Mouse (Mus musculus): ENCODE measurements around the gene Slc6a1.

The Slc6a1 gene

GRCm38 (mm10) chr6:114282469-114283277 lies at the start of gene Slc6a1:
TSS of gene Slc6a1 (plus strand) at chr6:114282635.
- in situ Hi-C loops (cut with MboI, MseI), result no loop called here

DNA sequence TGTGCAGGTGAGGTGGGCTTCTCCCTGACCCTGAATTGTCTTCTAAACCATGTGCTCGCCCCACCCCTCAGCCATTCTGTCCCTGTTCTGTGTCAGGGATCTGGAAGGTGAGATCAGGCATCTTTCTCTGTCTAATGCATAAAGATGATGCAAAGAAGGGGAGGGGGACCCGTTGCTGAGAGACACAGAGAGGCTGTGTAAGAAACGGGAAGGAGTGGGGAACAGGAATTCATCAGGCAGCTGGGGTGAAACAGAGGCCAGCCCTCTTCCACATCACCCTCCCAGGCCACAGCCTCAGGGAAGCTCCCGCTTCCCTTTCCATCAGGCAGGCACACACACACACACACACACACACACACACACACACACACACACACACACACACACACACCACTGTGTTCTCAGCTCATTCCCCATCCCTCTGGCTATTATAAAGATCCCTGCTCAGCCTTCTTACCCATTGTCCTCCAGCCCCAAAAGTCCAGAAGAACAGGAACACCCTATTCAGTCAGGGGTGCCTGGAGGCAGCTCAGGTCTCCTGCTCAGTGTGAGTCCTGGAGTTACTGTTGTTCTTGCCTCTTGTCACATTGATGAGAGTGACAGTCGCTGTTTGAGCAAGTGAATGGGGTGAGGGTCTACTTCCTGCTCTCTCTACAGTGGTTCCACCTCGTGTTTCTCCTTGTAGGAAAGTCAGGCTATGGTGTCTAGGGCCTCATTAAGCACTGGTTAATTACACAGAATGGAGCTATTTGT lies 43.4 kb upstream of the Slc6a1 start:
- in situ Hi-C loops (cut with MboI, MseI), result loop anchor here (10.0 to 25.0 kb wide), 2 partner anchors 244 to 1923 kb away; no protein-coding TSS in a partner anchor

DNA sequence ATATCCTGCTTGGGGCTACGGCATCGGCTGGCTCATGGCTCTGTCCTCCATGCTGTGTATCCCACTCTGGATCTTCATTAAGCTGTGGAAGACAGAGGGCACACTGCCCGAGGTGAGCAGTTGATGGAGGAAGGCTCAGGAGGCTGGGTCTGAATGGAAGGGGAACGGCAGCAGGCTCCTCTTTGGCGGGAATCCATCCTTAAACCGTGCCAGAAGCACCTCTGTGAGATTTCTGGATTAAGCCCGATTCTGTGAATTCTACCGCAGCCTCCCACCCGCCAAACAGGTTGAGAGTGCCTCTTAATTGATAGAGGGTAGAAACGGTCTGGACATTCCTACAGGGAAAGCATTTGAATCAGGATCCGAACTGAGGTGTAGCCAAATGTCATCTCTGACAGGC lies 36.8 kb upstream of the Slc6a1 start:
- in situ Hi-C loops (cut with MboI, MseI), result loop anchor here (25.0 kb wide), 1 partner anchor 1917 kb away; no protein-coding TSS in a partner anchor

DNA sequence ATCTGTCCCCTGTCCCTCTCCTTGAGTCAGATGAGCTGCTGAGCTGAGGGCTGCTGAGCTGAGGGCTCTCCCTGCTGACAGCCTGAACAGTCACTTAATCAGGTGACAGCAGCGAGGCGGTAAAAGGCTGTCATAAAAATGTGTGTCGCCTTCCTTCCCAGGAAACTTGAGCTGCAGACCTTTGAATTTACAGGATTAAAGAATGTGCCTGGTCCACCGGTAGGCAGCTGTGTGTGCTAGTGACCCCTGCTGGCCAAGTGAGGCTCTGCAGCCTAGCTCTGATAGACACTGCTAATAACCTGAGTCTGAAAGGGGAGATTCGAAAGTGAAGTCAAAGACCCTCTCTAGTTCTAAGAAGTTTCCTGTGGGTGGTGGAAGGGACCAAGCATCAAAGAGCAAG lies 32.1 kb upstream of the Slc6a1 start:
- in situ Hi-C loops (cut with MboI, MseI), result no loop called here

DNA sequence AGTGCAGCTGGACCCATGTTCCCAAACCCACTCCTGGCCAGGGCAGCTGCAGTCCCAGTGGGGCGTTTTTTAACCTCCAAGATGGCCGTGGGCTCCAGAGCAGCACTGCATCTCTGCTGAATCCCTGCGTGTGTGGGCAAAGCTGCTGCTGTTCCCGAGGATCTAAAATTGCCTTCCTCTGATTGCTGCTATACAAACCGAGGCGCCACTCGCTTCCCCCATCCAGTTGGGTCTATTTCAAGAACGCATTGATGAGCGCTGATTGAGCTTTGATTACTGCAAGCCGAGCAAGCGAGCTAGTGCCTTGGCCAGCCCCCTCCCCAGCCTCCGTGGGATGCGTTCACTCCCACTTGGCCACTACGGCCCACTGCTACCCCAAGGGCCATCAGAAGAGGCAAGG lies 27.5 kb upstream of the Slc6a1 start:
- in situ Hi-C loops (cut with MboI, MseI), result no loop called here

GRCm38 (mm10) chr6:114257762-114258361 lies 24.6 kb upstream of the Slc6a1 start:
- in situ Hi-C loops (cut with MboI, MseI), result no loop called here

GRCm38 (mm10) chr6:114258661-114259193 lies 23.7 kb upstream of the Slc6a1 start:
- in situ Hi-C loops (cut with MboI, MseI), result no loop called here

GRCm38 (mm10) chr6:114261609-114262008 lies 20.8 kb upstream of the Slc6a1 start:
- in situ Hi-C loops (cut with MboI, MseI), result no loop called here

DNA sequence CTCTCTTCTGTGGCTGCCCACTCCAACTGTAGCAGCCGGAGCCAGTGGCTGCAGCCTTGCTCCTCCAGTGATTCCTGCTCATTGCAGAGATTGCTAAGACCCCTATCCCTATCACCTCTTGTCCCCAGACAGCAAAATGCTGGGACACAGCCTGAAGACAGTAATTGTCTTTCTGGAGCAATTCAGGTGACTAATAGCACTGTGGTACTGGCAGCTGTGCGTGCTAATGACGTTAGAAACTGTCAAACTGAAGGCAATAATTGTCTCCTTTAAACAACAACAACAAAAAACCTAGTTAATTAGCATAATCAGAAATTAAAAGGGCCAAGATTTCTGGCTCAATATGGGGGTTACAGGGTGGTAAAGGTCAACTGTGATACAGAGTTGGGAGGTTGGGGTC lies 18.4 kb upstream of the Slc6a1 start:
- in situ Hi-C loops (cut with MboI, MseI), result no loop called here

DNA sequence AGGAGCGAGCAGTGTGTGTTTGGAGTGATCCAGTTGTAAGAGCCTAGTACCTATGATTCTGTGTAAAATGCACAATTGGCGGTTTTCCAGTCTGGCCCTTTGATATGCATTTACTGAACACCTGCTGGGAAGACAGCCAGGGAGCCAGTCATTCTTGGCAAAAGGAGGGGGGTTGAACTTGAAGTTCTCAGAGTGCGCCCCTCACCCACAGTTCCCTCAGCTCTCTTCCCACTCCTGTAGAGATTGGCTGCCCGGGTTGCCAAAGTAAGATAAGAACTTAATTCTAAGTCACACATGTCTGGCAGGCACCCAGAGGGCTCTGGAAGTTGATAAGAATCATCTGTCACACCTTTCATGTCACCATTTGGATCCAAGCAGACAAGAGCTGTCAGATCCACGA lies 18.0 kb upstream of the Slc6a1 start:
- in situ Hi-C loops (cut with MboI, MseI), result no loop called here

DNA sequence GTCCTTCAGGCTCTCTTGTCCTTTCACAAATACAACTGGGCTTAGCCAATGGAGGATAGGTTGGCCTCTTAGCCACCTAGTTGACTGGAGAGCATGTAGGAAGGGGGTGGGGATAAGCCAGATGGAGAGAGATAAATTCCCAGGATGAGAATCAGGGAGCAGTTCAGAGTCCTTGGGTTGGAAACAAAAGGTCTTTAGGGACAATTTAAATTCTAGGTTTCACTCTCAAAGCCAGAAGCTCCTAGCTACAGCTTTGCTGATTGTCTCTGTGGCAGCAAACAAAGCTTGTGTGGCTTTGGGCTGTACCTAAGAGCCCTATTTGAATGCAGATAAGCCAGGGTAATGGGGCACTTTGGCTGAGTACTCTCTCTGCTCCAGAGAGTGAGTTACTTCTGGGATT lies 16.2 kb upstream of the Slc6a1 start:
- in situ Hi-C loops (cut with MboI, MseI), result no loop called here

- in situ Hi-C loops (cut with MboI, MseI), result no loop called here
These were observed 14.5 kb upstream of the Slc6a1 start for GRCm38 (mm10) chr6:114267979-114268378.

GRCm38 (mm10) chr6:114269589-114269988 lies 12.8 kb upstream of the Slc6a1 start:
- in situ Hi-C loops (cut with MboI, MseI), result no loop called here

DNA sequence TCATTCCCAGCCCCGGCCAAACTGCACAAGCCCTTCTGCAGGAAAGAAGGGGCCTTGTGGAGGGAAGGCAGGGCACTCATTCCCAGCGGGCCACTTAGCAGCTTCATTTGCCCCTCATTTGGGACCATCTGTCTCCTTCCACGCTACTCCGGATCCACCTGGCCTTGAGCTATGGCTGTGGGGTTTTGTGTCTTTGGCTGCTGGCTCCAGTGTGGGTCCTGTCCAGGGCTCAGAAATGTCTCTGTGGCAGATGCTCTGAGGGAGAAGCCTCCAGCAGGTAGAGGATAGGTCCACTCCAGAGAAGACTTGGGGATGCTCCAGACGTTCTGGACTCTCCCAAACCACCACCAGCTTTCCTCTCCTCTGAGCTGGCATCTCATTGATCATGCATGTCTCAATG lies 11.6 kb upstream of the Slc6a1 start:
- in situ Hi-C loops (cut with MboI, MseI), result no loop called here

DNA sequence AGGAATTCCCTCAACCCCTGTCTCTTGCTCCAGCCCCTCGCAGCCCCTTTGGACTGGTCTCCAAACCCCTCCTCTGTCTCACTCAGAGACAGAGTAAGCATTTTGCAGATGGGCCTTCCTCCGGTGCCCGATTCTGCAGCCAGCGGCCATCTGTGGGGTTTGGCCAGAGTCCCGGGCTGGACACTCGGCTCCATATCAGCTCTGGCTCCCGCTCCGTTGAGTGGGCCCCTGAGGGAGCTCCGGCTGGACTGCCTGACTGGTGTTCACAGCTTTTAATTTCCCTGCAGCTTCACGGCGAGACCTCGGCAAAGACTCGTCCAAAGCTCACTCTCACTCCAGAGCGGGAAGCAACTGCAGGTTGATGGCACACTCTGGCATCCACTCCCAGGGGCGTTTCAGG lies 10.2 kb upstream of the Slc6a1 start:
- in situ Hi-C loops (cut with MboI, MseI), result no loop called here

DNA sequence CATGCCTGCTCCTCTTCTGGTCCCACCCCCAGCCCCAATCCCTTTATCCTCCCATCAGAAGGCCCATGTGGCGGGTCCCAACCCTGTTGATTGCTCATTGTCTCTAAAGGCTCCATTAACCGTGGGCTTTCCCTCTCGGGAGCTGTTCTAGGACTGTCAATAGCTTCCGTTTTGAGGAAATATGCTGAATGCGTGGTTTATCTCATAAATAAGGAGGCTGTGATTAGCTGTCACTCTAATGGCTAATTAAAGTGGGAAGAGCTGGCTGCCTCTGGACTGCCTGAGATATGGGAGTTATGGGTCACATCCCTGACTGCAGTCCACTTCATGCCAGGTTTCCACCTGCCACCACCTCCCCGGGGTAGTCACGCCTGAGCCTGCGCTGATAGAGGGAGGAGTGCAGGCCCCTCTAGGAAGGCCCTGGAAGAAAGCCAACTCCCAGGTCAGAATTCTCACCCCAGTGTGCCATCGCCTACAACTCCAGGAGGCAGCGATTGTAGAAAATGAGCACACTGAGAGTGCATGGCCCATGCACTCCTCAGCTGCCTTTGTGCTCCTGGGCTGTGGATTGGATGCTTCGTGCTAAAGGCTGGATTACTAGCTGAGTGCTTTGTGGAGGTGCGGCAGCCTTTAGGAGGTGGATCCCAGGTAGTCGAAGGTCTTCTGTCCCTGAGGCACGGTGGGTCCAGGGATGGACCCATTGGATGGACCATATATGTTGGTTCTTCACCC lies 8.3 kb upstream of the Slc6a1 start:
- in situ Hi-C loops (cut with MboI, MseI), result no loop called here

DNA sequence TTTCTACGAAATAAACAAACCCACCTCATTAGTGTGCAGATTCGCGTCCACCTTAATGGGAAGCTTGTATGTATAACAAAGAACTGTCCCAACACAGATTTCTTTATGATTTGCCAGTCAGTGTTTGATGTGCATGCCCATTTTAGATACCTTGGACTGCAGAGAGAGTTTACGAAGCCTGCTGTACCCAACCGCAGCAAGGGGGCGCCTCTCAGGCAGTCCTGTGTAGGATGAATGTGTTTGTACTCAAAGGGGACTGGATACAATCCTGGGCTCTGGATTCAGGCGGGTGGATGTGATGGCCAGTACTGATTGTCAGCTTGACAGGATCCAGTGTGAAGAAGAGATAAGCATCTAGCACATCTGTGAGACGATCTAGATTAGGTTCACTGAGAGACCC lies 6.6 kb upstream of the Slc6a1 start:
- in situ Hi-C loops (cut with MboI, MseI), result no loop called here

DNA sequence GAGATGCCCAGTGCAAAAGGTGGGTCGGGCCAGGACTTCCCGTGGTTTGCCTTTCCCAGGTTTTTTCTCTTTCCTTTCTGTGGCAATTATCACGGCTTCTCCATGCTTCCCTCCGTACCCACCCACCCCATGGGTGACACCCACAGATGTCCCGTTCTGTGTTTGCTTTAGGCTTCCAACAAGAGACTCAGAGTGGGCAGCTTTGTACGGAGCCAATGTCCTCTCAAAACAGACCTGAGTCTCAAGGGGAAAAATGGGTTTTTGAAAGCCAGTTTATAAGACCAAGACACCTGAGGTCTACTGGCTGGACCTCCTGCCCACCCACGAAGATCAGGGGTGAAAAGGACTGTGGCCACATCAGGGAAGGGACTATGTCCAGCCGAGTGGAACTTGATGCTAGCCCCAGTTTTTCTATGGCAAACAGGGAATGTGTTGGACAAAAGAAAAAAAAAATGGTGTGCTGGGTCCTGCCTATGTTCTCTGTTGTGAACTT lies 889 bp downstream of the Slc6a1 start:
- in situ Hi-C loops (cut with MboI, MseI), result no loop called here

DNA sequence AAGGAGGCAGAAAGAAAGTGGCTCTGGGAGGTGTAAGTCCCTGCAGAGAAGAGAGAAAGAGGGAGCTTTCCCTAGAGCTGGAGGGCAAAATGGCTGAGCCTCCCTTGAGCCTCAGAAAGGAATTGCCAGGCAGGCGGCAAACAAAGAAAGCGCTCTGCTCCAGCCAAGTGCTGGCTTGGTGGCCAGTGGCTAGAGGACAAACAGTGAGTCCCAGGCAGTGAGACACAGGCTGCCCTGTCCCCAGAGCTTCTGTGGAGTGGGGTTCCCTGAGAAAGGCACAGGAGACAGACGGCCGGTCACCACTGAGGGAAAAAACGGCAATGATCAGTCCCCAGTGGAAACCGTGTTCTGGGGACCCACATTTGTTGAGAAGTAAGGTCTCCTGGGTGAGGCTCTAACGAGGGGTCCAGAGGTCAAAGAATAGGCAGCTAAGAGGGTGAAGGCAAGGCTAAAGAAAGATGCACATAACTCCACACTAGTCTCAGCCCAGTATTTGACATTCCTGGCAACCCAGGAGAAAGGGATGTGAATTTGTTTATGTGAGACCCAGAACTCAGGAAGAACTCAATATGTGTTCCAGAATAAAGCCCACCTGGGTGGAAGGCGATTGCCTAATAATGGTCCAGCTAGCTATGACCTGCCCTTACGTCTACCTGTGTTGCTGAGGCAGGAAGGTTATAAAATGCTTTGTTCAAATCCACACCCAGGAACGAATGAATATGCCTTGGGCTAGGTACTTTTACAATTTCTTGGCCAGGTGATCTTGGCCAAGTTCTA lies 1.7 kb downstream of the Slc6a1 start:
- in situ Hi-C loops (cut with MboI, MseI), result no loop called here

- in situ Hi-C loops (cut with MboI, MseI), result no loop called here
These were observed 3.0 kb downstream of the Slc6a1 start for GRCm38 (mm10) chr6:114285424-114285823.

DNA sequence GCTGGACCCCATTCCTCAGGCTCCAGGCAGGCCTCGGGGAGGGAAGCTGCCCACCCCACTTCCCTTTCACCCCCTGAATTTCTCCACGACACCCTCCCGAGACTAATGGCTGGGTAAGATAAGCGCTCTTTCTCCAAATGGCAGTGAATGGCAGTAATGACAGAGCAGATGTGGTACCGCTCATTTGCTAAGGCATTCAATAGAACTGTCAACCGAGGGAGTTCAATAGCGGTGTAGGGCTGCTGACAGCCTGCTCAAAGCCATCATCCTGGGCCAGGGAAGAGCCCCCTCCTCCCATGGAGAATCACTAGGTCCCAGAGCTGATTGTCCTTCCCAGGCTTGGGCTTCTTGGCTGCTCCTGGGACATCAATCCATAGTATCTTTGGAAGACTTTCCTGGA lies 6.7 kb downstream of the Slc6a1 start:
- in situ Hi-C loops (cut with MboI, MseI), result no loop called here
